Mouse (Mus musculus): ENCODE data around the gene Rell1.

The Rell1 gene

DNA sequence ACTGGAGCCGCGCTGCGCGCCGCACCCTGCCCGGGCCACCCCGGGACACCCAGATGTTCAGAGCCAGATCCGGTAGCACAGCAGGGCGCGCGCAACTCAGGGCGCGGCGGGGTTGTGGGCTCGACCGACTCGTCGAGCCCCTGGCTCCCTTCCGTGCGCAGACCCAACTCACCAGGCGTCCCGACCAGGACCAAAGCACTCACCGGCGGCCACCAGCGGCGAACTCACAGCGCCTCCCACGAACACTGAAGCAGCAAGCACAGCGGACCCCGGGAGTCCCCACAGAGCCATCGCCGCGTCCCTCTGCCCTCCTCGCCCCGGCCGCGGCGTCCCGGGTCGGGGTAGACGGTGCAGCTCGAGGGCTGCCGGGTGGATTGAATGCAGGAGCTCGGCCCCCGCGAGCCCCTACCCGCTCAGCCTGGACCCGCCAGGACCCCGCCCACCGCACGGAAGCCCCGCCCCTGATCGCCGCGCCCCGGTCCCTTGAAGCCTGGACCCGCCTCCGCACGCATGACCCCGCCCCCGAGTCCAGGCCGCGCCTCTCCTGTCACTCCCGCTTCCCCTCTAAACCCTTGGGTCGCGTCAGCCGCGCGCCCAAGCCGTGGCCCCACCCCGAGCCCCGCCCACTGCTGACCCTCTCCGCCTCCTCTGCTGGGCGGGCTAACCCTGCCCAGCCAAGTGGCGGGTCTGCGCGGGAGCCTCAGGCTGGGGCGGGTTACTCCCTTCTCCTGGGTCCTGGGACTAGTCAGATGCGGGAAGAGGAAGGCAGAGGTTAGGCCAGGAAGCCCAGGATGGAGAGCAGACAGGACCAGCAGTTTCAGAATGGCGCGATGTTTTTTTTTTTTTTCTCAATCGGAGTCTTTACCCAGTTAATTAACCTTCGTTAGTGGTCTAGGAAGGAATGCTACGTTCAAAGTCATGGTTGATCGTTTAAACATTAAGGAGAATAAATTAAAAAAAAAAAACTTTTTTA, at the start of gene Rell1:
Gene Rell1, minus strand, starts transcription at position 455 of the 973 bp plus-strand sequence.
- peak; percentile 97 for DNase-seq

DNA sequence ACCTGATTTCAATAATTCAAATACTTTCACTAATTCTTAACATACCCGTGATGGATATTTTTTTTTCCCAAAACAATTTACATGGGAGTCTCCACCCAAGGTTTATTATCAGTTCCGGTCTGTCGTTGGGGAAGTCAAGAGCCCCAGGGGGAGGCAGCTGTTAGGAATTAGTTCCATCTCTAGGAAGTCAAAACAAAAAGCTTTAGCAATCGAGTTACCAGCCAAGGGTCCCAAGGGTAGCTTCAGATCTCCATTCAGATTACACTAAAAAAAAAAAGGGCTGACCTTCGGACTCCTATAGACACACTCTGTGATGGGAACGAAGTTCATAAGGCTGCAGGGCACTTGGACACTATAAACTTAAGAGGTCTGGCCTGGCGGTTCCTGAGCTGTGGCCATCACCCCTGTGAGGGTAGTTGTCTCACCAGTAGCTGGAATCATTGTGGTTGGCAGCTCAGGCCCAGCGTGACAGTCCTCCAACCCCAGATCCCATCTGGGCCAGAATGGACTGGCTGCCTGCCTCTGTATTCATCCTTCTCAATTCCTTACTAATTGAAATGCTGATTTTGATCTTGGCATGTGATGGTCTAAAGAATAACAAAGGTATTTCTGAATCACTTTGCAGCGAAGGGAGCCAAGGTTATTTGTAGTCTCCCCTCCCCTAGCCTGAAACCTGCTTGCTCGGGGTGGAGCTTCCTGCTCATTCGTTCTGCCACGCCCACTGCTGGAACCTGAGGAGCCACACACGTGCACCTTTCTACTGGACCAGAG, 44.1 kb upstream of the Rell1 start:
- peak; percentile 26 for DNase-seq

DNA sequence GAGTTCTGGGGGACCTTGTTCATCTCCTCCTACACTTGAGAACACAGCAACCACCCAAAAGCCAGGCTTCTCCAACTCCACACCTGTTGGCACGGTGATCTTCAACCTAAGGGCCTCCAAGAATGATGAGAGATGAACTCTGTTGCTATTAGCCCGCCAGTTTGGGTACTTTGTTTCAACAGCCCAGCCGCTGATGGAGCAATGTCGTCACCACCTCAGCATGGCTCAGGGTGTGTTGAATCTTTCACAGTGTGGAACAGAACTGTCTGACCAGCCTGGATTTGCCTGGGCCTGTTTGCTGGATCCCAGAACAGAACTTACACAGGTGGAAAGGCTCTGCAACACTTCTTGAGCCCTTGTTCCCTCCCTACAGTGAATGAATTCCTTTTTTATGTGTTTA, 37.9 kb upstream of the Rell1 start:
- no peak for DNase-seq

DNA sequence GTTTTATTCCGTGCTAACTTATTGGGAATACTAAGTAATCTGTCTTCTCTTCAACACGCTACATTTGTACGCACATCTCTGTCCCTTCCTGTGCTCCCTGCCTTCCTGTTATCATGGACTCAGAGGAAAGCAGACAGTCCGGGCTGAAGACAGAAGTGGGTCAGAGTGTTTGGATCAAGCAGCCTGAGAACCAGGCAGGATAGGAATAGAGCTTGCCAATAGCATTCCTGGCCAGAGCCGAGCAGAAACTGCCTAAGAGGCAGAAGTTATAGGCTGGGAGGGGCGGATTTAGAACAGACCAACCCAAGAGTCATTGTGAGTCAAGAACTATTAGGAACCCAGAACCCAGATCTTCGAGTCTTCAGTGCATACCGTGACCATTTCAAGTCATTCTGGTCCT, 34.6 kb upstream of the Rell1 start:
- no peak for DNase-seq

DNA sequence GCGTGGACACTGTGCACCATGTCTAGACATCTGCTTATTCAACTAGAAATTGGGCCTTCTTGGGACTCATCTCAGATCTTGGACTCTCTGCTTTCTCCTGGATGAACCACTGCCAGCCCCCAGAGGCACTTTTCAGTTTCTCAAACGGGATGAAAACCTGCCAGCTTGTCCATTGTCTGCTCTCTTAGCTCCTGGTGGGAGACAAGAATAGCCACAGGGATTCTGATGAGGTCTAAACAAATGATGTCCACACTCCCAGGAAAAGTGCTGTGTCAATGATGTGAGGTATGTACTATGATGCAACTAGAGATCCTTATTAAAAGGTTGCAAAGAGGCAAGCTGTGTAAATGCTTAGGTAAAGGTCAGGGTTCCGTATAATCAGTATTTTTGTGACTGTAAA, 25.2 kb upstream of the Rell1 start:
- DNase-seq = no peak

DNA sequence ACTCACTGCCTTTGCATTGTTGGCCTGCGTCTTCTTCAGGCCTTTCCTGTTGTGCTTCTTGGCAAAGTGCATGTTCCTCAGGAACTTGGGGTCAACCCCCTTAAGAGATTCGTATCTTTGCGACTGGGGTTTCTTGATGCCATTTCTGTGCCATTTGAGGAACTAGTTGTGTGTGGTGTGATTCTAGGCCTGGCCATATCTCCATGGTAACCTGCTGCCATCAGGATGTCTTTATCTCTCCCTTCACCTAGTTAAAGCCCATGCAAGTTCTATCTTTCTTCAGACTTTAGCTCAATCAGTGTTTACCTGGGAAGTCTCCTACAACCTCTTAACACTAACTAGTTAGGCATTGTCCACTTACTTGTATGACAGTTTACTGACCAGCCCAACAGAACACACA, 22.0 kb upstream of the Rell1 start:
- no peak for DNase-seq

DNA sequence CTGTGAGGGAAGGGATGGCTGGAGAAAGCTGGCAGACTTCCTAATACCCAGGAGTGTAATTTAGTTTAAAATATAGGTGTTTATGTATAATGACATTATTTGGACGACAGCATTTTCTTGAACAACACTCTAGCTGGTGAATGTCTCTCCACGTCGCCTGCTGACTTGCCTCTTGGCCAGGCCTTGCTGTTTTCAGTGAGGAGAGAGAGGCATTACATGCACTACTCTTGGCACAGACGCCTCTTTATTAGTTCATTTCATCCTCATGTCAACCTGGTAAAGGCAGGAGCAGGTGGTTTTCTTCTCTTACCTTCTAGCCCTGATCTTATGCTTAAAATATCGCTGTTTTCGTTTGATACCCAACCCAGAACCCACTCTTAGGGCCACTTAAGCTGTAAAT, 17.6 kb upstream of the Rell1 start:
- DNase-seq = no peak

DNA sequence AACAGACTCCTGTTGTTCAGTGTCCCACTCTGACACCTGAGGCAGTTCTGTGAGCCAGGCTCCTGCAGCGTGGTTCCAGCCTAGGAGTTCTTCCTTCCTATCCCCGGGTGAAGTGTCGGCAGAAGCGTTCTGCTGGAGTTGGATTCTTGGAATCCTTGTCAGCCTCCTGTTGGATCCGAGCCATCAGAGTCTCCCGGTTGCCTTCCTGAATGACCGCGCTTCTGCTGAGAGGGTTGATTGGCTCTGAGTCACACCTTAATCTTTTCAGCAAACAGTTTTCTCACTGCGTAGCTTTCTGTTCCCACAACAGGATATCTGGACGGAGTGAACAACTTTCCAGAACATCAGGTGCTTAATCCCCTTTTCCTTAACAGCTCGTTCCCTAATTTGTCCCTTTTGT, 13.6 kb upstream of the Rell1 start:
- no peak for DNase-seq

DNA sequence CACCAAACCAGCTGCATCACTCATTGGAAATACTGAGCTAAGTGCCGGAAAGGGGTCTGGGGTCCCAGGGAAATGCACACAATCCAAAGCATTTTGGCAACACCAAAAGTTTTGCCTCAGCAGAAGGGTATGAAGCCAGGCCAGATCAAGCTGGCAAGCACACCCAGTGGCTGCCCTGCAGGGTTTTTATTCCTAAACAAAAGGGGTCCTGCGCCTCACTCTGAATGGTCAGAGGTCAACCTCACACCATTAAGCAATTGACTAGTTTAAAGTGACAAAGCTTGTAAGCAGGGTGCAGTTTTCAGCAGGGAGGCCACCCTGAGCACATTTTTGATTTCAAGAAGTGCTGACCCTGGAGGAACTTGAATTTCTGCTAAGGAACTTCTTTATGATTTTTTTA, 2.3 kb upstream of the Rell1 start:
- peak; percentile 47 for DNase-seq

DNA sequence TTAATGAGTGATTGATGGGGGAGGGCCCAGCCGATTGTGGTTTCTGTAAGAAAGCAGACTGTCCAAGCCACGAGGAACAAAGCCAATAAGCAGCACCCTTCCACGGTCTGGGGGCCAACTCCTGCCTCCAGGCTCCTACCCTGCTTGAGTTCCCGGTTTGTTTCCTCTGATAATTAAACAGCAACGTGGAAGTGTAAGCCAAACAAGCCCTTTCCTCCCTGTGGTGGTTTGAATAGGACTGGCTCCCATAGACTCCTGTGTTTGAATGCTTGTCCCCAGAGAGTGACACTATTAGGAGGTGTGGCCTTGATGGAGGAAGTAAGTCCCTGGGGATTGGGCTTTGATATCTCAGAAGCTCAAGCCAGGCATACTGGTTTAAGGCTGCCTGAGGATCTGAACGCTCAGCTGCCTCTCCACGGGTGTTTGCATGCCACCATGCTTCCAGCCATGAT, 1.6 kb upstream of the Rell1 start:
- peak; percentile 58 for DNase-seq

DNA sequence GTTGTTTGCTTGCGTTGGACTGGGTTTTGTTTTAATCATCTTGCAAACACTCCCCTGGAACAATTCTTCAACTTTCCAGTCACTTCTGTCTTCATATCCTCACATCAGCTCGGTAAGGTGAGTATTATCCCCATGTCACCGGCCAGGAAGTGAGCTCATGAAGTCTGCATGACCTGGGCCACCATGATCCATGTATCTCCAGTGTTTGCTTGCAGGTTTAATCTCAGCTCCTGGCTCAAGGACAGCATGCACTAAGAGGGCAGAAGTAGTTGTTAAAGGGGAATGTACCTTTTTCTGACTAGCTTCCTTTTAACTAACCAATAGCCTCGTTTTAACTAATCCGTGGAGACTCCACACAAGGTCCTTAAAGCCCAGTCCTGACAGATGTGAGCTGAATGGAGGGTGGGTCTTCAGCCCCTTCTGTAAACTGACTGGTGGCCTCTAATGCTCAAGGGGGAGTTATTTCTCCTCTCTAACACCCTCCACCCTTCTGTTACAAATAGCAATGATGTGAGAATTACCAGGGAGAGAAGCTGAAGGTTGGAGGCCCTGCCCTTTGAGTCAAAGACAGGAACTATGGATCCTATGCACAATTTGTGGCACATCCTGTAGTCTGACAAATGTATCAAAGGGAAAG, 897 bp upstream of the Rell1 start:
- peak; percentile 34 for DNase-seq

DNA sequence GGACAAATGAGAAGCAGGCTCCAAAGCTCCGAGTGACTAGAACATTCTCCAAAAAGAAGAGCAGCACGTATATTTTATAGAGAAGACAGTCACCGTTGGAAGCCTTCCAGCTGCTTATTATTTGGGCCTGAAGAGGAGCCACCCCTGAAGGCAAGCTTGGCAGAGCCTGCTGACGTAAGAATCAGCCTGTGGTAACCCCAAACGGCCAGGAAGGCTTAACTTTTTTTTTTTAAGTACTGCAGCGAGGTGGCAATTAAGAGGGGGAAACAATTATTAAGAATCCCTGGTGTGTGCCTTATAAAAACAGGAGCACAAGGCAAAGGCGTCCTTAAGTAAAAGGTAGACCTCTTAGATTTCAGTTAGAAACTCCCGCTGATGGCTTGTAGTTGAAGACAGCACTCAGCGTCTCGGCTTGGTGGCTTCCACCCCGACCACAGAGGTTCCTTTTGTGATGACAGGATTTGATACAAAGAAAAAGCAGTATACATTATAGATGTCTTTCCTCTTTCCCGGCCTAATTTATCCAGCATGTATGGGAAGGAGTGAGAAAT, 1.0 kb downstream of the Rell1 start:
- peak; percentile 35 for DNase-seq

DNA sequence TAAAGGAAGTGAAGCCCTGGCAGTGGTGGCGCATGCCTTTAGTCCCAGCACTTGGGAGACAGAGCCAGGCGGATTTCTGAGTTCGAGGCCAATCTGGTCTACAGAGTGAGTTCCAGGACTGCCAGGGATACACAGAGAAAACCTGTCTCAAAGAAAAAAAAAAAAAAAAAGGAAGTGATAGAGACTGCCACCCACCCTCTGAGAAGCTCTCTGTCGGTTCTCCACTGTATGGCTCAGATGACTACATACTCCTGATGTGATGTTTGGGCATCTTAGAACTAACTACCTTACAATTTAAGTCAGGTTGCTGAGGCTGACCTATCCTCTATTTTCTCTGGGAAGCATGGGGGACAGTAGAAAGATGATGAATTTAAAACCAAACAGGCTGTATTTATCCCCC, 2.3 kb downstream of the Rell1 start:
- DNase-seq = no peak

DNA sequence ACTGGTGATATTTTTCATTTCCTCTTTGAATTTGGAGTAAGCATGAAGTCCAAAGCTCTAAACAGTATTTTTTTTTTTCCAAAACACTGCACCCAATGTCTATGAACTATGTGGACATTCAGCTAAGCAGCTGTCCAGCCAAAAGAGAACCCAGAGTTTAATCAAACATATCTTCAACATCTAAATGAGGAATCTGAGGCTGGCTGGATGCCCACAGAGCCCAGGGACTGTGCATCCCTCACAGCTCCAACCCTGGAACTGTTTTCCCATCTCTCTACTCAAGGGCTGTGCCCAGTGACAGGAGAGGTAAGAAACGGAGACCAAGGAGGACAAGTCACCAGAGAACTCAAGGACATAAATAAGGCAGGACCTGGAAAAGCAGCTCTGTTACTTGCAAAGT, 2.8 kb downstream of the Rell1 start:
- DNase-seq = no peak

DNA sequence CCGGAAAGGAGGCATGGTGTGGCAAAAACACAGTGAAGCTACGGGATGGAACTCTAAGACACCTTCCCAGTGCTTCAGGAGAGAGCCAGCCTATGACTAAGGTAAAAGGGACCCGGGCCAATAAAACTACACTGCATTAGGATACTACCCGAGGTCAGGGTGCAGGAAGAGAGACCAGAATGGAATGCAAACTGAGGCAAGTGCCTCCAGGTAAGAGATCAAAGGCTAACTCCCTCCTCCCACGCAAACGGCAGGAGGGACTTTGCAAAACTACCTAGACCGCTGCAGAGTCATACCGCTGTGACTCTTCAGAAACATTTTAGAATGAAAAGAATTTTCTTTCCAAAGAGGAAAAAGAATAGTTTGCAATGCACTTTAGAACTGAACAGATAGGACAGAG, 4.1 kb downstream of the Rell1 start:
- no peak for DNase-seq

DNA sequence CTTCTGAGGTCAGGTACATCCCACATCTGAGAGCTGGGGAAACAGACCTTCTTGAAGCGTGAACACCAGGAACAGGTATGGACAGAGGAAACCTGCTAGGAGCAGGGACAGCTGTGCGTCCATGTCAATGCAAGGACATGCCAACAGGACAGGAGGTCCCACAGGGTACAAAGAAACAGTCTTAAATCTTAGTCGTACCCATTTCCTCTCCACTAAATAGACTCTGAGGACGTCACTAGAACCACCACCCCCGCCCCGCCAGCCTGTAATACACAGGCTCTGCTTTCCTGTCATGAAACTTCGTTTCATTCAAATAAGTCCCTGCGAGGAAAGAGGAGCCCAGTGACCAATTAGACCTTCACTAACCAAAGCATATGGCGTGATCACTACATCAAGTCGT, 7.0 kb downstream of the Rell1 start:
- DNase-seq = no peak

DNA sequence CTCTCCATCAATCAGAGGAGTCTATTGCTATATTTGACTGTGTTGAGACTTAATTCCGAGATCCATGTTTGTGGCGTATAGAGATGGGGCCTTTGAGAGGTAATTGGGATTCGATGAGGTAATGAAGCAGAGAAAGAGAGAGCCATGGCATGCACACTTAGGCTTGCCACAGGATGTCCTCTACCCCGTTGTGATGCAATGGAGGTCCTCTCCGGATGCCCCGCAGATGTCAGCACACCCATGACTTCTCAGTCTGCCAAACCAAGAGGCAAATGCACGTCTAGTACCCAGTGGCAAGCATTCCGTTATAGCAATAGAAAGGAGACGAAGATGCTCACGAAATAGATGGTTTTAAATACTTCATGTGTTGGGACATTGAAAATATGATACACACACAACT, 8.1 kb downstream of the Rell1 start:
- no peak for DNase-seq

DNA sequence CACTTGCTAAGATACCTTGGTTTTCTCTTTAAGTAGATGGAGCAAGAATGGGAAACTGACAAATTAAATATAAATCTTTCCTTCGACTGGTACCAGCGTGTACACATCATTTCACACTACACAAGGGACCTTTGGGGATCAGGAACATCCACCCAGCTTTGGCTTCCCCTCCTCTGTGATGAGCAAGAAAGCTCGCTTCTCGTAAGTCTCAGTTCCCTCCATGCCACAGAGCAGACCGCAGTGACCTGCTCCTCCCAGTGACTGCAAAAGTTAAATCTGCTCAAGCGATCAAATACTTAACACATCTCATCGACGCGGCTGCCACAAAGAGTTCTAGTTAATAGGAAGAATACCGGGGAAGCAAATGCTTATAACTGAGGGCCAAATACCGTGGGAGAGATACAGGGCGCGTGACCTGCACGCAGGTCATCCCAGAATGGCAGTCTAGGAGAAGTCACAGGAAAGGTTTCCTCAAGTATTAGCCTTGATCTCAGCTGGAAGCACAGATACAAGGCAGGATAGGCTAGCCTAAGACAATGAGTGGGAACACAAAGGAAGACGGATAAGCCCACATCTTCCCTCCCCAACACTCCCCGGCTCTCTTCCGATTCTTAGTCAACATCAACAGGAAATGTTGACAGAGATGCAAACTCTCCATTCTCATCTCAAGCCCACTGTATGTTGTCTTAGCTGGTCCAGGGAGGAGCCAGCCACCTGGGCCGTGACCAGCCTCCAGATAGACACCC, 9.6 kb downstream of the Rell1 start:
- DNase-seq = no peak

DNA sequence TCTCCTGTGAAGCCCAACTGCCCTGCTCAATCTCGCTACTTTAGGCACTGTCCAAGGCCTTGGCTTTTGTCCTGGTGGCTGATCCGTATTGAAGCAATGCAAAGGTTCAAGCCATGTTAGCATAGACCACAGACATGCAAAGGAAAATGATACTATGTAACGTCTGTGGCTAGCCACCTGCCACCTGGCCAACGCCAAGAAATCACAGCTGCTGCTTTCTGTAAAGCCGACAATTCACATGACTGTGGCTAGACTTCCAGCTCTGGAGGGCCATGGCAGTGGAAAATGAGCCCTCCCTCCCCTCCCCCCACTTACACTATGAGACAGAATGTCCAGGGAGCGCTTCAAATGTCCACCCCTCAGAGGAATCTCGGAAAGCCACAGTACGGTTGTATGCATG, 11.1 kb downstream of the Rell1 start:
- DNase-seq = no peak

DNA sequence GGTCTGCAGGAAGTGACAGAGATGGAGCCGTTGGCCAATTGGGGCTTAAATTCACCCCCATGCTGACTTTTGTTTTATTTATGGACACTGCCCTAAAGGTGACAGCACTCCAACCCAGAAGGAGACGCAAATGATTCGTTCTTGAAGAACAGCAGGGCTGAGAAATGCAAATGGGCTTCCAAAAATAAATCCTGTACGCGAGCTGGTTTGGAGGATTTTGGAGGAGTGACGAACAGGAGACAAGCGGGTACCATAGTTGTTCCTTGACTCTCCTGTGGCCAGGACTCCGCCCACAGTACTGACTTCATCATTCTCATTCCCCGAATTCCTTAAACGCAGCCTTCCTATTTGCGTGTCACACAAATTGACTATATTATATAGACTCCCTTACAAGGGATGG, 12.3 kb downstream of the Rell1 start:
- DNase-seq = no peak

DNA sequence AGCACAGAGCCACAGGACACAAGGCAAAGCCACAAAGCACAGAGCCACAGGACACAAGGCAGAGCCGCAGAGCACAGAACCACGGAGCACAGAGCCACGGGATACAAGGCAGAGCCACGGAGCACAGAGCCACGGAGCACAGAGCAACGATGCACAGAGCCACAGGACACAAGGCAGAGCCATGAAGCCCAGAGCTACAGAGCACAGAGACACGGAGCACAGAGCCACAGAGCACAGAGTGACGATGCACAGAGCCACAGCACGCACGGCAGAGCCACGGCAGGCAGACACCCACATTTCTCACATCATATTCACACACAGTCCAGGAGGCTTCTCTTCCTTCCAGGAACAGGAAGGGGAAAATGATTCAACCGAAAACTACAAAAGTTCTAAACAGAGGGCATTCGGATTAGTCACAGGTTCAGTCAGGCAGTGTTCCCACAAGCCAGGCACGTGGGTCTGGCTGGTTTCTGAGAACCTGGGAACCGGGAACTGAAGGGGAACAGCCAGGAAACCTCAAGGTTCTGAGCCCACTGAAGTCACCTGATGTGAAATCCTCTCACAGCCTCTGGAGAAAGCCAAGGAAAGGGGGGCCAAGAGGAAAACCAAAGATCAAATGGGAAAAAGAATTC, 15.2 kb downstream of the Rell1 start:
- DNase-seq = no peak

DNA sequence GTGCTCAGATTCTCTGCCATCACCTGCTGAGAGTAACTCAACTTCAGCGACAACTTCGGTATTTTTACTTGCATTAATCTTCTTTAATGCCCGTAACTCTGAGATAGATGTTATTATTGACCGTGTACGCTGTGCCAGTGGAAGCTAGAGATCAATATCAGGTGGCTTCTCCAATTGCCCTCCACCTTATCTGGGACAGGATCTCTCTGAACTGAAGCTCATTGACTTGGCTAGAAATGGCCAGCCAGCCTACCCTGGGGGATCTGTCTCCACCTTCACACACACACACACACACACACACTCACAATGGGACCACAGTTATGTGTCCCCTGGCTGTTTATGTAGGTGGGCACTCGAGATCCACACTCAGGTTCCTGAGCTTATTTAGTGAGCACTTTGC, 16.7 kb downstream of the Rell1 start:
- no peak for DNase-seq

Measured in embryo, embryonic 11 days (tissue).